Mouse (Mus musculus) regulatory T cell (primary cell): ENCODE measurements at regions not wholly inside any gene's neighbourhood (a gene's known extent, or its start where the extent isn't known, plus 50 kb on each side); places are given as distances from the start of the nearest gene placed in this dataset.

Experiments
- in situ Hi-C: fragments of 300-600 bp; cut with MboI, MseI; formaldehyde crosslinking; loops from one replicate; pipeline ENCODE4 v1.15.1; 2025; ENCODE audit warnings: high pct_unique_total_duplicates

DNA sequence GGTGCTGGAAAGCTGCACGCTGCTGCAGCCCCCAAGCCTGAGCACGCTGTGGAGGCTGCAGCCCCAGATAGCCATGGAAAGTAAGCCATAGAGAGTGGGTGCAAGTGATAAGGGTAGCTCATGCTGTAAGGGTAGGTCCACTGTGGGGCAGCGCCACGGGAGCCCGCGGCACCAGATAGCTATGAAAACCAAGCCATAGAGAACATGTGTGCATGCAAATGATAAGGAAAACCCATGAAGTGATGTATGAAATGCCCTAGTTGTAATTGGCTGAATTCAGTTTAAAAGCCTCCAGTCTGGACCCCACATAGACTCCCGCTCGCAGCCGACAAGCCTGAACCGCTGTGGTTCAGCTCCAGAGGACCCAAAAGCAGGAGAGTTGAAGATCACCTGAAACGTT is 58.8 kb upstream of the L3mbtl3 start:
- in situ Hi-C loops = no loop called here

DNA sequence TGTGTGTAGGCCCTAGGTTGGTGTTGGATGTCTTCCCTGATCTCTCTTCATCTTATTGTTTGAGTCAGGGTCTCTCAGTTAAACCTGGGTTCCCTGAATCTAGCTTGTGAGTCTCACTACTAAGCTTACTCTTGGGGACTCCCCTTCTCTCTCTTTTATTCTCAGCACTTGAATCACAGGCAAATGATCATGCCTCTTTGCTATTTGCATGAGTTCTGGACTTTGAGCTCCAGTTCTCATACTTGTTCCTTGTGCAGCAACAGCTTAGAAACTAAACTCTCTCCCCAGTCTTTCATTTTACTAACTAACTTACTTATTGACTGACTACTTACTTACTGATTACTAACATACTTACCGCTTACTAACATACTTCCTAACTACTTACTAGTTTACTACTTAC is 64.9 kb upstream of the L3mbtl3 start:
- in situ Hi-C loops = no loop called here

DNA sequence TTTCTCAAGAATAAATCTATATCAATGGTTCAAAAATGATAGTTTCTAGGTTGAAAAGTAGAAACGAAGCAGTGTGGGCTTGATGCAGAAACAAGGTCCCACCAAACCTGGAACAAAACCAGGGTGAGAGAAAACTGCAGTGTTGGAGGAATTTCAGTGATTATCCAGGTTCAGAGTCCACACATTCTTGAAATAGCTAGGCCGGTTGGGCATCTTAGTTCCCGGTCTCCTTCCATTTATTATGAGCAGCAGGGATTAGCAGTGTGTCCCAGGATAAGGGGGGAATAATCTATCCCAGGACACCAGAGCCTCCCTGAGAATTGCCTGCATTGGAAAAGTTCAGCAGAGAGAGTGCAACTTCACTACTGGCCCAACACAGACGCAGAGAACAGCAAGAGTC is 108.5 kb upstream of the L3mbtl3 start:
- in situ Hi-C loops = no loop called here

DNA sequence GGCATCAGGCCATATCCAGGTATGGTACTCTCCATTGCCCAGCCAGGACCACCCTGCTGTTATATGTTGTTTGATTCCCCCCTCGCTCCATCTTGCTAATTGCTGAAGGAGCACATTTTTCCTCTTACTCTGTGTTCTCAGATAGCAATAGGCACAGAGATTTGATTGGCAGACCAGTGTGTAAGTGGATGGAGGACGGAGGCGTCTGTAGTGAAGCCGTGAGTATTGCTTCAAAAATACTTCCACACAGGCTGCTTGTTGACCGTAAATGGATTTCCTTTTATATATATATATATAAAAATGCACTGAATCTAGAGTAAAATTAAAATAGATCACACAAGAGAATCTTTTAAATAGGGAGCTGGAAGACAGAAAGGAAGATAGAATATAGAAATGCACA is 115.6 kb upstream of the L3mbtl3 start:
- in situ Hi-C loops = loop anchor here (5.0 kb wide), 2 partner anchors 114 to 401 kb away; partner anchors contain the start of gene L3mbtl3

DNA sequence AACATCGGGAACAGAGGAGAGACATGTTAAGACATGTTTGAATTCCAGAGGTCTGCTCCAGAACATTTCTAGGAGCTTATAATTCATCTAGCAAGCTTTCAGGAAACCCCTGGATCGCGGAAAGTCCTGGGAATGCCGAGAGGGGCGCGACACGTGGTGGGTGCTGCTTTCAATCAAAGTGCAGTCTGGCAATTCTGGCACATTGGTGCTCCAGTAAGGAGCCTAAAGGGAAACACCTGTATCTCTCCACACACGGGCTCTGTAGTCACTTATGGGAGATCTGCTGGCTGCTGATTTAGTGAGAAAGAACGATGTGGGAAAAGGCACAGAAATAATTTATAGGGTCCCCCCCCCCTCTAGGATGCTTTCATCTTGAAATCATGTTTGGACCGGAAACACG is 116.4 kb upstream of the L3mbtl3 start:
- in situ Hi-C loops = loop anchor here (5.0 kb wide), 2 partner anchors 115 to 400 kb away; partner anchors contain the start of gene L3mbtl3

DNA sequence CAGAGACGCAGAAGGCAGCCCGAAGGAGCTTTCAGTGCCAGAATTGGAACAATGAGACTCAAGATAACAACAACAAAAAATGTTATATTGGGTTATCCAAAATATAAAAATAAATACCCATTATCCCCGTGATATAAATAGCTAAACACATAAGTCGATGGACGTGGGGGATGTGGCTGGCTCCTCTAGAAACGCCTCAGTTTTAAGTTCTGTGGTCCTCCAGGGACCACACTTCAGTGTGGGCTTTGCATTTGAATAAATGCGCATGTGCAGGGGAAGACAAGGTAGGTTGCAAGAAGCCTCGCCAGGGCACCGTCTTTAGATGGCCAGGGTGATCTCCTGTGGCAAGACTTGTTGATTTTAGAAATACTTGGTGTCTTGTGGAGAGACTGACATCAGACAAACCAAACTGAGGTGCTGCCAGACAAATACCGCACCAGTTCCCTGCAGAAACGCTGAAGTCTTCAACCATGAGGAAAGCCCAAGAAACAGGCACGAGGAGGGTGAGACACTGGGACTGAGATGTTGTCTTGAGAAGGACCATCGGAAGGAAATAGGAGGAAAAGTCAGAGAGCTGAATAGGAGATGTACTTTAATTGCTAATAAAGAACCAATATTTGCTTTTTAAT is 117.2 kb upstream of the L3mbtl3 start:
- in situ Hi-C loops = loop anchor here (5.0 kb wide), 2 partner anchors 116 to 399 kb away; partner anchors contain the start of gene L3mbtl3

DNA sequence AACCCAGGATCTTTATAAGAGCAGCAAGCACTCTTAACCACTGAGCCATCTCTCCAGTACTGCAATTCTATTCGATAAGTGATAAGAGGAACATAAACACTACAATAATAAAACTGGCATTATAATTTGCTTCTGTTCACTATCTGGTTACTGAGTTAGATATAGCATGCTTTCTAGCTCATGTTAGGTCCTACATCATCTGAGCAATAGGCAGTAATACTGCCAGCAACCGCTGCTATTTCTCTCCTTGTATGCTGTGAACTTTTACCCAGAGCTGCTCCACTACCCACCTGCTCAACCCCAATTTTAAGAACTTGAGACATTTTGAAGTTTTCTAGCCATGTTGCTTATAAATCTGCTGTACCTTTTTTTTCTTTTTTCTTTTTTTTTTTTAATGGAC is 118.0 kb upstream of the L3mbtl3 start:
- in situ Hi-C loops = loop anchor here (5.0 kb wide), 2 partner anchors 116 to 398 kb away; partner anchors contain the start of gene L3mbtl3

DNA sequence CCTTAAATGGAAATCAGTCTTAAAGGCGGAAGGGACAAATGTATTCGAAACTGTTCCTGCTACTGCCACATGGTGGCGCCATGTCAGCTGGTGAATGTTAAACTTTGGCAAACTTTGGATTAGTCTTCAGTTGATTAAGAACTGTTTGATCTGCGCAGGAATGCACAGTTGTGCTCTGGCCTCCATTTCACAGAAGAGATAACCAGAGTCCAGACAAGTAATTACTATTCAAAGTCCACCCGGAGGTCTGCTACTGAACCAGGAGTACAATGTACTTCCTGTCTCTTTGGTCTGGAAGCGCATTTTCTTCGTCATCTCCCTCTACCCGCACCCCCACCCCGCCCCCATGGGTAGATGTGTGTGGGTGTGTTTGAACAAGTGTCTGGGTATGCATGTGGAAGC is 118.6 kb upstream of the L3mbtl3 start:
- in situ Hi-C loops = loop anchor here (5.0 kb wide), 2 partner anchors 117 to 398 kb away; partner anchors contain the start of gene L3mbtl3

DNA sequence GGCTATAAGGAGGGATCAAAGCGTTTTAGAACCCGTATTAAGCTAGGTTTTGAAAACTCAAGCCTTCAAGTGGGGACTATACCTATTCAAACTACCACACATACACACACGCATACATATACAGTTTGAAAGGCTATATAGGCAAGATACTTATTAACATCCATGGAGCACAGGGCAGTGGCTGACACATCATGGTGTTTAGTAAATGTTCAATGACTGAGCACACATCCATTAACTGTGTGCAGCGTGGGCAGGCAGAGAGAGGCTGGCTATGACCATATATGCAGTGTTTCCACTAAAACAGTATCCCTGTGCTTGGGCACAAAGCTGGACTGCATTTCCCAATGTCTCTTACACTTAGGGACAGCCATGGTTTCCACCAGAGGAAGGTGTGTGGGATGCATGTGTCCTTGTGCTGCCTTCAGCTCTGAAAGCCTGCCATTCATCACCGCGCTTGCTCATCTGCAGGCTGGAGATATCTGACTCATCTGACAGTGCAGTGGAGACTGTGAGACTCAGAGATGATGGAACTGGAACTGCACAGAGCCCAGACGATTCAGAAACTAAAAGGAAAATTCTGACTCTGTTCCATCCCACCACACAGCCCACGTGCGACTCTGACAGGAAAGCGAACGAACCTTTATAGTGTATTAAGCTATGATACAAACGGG is 124.6 kb upstream of the L3mbtl3 start:
- in situ Hi-C loops = no loop called here

DNA sequence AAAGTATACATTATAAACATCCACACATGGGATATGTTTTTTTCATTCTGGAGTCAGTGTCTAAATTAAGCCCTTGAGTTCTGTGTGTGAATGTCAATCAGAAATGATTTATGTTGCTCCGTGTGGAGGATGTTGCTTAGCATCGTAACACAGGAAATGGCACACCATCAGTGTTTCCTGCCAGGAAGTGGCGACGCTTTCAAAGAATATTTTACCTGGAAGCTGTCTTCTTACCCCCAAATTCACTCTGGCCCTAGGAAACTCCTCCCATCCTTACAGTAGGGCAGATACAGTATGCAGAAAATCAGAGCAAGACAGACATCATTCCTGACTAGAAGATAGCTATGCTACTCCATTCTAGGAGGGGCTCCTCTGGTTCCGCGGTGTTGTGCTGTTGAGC is 145.1 kb upstream of the L3mbtl3 start:
- in situ Hi-C loops = no loop called here

DNA sequence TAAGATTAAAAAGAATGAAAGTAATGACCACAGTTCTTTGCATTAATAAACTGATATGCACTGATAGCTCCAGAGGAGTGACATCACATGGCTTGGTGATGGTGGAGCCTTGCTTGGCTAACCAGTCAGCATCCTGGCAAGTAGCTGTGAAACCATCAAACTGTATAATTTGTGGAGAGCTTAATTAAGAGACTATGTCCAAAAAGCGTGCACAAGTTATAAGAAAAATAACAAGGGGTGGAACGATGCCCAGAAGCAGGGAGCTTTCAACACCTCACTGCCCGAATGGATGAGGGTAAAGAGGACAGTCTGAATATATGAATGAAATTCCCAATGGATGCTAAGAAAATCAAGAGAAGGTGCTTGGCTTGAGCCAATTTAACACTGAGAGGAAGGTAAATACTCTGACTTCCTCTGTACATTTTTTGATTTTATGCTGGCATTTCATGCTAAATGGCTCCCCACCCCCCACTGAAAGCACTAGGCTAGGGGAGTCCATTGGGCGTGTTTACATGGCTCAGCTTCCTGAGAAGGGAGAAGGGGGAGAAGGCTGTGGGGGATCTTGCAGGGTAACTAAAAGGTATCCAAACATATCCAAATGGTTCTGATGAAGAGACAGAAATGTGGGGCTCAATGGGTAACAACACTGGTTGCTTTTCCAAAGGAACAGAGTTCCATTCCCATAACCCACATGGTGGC is 150.2 kb upstream of the L3mbtl3 start:
- in situ Hi-C loops = no loop called here

DNA sequence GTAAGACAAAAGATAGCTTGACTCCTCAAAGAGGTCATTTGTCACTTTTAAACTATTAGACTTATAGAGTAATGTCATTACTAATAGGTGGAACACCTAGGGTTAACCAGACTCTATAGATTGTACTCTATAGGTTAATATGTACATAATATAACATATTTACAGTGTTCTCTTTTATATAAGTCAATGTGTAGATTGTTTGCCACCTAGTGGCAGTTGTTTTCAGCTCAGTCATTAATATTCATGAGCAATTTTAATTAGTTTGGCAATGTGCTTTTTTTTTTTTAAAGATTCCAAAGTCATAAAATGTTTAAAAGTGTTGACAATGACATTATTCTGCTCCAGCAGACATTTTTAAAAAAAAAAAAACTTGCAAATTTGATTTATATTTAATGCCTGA is 164.4 kb upstream of the L3mbtl3 start:
- in situ Hi-C loops = no loop called here

DNA sequence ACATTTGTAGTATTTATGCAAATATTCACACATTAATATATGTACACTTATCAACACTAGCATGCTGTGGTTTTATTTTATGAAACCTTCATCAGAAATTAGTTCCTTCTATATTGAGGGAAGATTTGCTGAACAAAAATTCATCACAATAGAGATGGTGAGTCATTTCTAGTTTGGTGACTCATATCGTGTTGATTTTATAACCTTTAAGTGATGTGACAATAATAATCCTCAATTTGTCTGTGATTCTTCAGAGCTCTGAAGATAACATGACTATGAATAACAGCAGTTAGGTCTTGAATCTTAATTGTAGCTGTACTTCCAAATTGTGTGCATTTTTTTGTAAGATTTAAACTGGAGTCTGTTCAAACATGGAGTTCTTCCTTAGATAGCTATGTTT is 168.3 kb upstream of the L3mbtl3 start:
- in situ Hi-C loops = no loop called here

DNA sequence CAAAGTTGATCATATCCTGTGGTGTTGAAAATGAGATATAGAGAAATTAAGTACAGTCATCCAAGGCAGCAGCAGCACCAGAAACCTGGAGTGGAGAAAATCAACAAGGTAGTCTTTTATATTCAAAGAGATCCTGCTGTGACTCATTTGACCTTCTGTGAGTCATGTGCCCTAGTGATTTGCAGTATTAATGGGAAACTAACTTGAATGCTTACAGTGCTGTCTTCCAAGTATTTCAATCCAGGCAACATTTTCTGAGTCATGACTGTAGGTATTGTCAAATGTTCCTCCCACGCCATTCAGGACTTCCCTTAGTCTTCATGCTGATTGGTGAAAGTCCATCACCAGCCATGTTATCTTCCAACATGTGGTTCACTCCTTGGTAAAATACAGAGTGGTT is 169.0 kb upstream of the L3mbtl3 start:
- in situ Hi-C loops = no loop called here

DNA sequence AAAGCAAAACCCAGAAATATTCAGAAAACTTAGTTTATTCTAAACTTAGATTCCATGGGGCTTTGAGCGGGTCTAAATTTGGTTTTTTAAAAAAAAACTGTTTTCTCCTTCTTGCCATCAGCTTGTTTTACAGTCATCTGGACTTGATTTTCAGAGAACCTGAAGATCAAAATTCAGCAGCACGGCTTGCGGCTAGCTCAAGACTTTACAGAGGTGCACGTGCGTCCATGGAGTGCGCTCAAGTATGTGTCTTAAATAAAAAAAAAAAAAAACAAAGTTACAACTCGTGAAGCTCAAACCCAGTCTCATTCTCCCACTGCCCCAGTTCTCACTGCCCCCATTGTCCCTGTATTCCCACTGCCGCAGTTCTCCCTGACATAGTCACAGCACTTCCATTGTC is 180.5 kb upstream of the L3mbtl3 start:
- in situ Hi-C loops = no loop called here

DNA sequence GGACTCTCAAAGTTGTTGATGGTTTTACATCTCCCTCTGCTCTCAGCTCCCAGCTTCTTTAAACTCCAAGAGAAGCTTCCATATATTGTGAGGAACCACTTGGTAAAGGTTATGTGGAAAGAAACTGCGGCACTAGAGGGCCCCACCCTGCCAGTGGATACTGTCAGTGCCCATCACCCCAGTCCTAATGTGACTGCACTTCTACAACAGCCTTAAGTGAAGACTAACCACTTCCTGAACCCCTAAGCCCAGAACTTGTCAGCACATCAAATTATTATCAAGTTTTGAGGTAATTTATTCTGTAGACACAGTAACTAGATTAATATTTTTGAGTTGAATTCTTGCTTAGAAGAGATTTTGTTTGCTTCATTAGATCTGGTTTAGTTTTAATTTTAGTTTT is 182.3 kb upstream of the L3mbtl3 start:
- in situ Hi-C loops = no loop called here

DNA sequence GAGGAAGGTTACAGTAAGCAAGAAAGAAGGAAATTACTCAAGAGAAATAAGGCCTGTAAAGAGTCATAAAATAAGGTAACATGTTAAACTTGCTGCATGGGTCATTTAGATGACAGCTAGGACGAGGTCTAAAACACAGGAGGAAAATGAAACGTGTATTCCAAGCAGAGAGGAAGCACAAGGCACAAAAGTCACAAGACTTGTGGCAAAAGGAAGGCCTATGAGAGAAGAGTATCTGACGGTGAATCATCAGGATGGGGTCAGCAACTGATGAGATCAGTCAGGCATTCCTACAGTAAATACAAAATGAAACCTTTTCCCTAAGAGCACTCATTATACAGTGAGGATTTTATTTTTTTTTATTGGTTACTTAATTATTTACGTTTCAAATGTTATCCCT is 183.6 kb upstream of the L3mbtl3 start:
- in situ Hi-C loops = no loop called here

DNA sequence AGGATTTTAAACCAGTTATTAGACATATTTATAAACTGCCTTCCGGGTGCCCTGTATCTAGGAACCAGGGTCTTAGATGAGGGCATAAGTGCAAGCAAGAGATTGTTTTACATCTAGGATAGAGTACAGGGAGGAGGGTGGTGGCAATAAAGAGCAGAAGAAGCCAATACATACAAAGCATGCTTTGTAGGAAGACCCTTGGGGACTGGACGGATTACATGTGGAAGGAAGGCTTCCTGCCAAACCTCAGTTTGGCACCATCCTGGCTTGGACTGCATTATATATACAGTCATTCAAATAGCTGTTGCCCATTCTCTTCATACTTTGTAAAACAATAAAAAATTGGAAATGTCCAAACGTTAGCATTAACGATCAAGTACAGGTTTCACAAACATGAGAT is 184.7 kb upstream of the L3mbtl3 start:
- in situ Hi-C loops = no loop called here

DNA sequence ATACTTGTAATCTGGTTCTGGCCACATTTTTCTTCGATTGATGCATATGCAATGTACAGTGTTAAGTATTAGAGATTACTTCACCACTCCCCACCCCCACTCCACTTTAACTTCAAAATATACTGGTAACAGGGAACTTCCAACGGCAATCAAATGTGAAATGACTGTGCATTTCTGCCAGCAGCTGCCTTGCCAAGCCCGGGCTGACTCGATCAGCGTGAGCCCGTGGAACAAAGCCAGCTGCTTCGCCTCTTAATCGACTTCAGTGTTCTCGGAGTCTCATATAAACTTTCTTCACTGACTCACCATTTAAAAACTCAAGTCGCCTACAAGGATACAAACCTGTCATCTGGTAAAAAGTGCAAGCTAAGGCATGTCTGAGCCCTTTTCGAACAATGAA is 188.7 kb upstream of the L3mbtl3 start:
- in situ Hi-C loops = no loop called here

DNA sequence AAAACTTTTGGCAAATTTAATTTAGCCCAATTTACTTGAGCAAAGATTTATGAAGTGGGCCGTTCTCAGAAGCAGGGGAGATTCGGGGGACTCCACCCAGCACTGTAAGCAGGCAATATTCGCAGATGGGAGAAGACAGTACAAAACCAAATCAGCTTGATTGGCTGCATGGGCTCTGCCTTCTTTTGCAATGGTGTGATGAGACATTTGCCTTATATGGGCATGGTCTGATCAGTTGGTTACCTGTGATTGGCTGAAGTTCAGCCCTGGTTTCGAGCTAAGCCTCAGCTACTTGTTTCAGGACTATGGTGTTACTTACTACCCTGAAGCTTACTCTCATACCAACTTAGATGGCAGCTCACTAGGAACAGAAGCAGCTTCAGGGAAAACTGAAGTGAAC is 185.6 kb upstream of the Arhgap18 start:
- in situ Hi-C loops = no loop called here

DNA sequence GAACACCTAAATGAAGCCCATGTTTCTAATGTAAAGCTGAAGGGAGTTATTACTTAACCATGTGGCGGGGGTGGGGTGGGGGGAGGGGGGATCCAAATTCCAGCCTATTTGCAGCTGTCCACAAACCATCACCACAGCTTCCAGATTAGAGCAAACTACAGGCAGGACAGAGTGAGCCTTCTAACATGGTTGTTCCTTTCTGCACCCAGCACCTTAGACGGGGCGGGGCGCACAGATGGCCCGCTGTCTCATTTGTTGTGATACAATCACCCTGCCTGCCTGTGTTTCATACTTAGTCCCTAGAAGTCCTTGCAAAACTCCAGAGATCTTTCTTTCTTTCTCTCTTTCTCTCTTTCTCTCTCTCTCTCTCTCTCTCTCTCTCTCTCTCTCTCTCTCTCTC is 182.8 kb upstream of the Arhgap18 start:
- in situ Hi-C loops = no loop called here

DNA sequence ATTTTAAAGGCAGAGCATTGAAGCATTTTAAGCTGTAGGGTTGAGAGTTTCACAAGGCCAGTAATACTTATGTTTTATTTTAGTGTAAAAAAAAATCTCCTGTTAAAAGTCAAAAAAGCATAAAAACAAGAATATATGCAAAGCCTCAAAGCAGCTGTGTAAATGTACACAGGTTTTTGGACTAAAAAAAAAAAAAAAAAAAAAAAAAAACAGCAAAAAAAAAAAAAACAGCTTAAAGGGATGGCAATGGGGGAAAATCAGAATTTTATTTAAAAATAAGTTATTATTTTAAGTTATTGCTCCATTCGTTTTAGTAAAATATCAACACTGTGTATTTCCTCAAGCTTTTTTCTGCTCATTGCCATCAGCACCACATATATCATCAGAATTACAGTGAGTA is 181.8 kb upstream of the Arhgap18 start:
- in situ Hi-C loops = no loop called here

DNA sequence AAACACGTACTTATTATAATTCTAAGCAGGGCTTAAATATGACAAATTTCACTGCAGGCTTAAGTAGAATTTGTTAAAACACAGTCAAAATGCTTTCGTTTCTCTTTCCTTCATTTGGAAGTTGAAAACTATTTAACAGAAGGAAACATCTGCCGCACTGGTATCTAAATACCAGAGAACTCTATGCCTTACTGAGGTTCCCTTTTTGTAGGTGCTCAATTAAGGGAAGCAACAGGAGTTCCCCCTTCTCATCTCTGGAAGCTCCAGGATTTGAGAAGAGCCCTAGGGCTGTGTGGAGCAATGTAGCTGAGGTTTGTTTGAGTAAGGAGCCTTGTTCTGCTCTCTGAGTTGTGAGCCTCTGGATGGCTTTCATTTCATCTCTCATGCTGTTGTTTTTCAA is 177.1 kb upstream of the Arhgap18 start:
- in situ Hi-C loops = no loop called here
